Comparison of ENCODE assay signal across 17 mouse cellular contexts in the genomic region with DNA sequence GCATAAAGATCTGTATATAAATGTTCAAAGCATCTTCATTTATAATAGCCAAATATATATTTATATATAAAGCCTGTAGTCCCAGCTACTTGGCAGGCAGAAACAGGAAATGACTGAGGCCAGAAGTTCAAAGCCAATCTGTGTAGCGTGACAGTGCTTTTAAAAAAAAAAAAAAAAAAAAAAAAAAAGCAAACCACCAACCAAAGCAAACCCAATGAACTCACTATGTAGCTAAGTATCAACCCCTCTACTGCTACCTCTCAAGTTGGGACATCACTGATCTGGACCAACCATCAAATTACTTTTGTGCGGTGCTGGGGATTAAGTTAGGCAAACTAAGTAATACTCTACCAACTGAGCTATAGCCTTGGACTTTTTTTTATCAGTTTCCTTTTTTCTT. TPM values are rescaled to one million over a fixed set of nuclear protein-coding genes. Genes with fewer than 3 reads are reported as not detected.
DNase-seq lines count a peak whose midpoint lies in the region; ATAC-seq and TF ChIP-seq lines count a peak whose summit lies in the region.
"Had no signal": no experiment of that assay in that cellular context is flagged by ENCODE, and none has a peak within 500 bp of the region (broad histone marks: within the 10 kb centered on the region; RNA-seq: fewer than 3 reads in every experiment).

No protein-coding gene starts in this region.

- no peak overlapping the region for H3K27ac ChIP-seq in kidney, adult 2 months (ENCODE audit: insufficient read depth, low read depth, low read length)
- H3K27ac ChIP-seq in lung, embryonic 16.5 days (ENCODE audit: low read length), result peak overlapping the region; percentile 80
- no peak overlapping the region for H3K27ac ChIP-seq in hindbrain, postnatal 0 days
- H3K27ac ChIP-seq: embryonic facial prominence, embryonic 10.5 days; forebrain, embryonic 13.5 days; midbrain, embryonic 12.5 days had no signal

- no peaks in the 10 kb centered on the region for H3K9me3 ChIP-seq in lung, embryonic 16.5 days (ENCODE audit: control insufficient read depth, low read length)
- H3K9me3 ChIP-seq in hindbrain, postnatal 0 days (ENCODE audit: low read length), result no peaks in the 10 kb centered on the region
- H3K9me3 ChIP-seq: embryonic facial prominence, embryonic 10.5 days; forebrain, embryonic 13.5 days; midbrain, embryonic 12.5 days had no signal

- H3K4me1 ChIP-seq in kidney, adult 2 months (ENCODE audit: control insufficient read depth, insufficient read depth, low read length), result peaks cover 8% of the 10 kb centered on the region; the same call in 1 of the 2 replicates
- H3K4me1 ChIP-seq in lung, embryonic 16.5 days (replicated peaks; ENCODE audit: control insufficient read depth, insufficient read depth, low read length), result peaks cover 25% of the 10 kb centered on the region
- peaks cover 3% of the 10 kb centered on the region; the same call in 1 of the 2 replicates for H3K4me1 ChIP-seq in lung, adult 2 months (ENCODE audit: control insufficient read depth, insufficient read depth, low read length)
- H3K4me1 ChIP-seq in hindbrain, postnatal 0 days (ENCODE audit: insufficient read depth, low read length), result no peaks in the 10 kb centered on the region; the same call in 1 of the 2 replicates

- DNase-seq in kidney, adult 2 months, result peak; percentile 34
- DNase-seq in kidney, postnatal 14 days, result no peak
- DNase-seq in lung, adult 2 months, result no peak
- peak; percentile 75 for DNase-seq in CD4-positive helper T cell, adult 2 months (ENCODE audit: low read depth, low spot score)
- DNase-seq in induced T-regulatory cell, adult 2 months (ENCODE audit: low read depth), result peak; percentile 70
- DNase-seq in hindbrain, postnatal 0 days (ENCODE audit: low spot score), result no peak
- DNase-seq in left cerebral cortex, postnatal 14 days (ENCODE audit: low spot score in 2 of 2), result no peak
- DNase-seq: adrenal gland, postnatal 14 days; cerebellum, adult 11-12 months; cerebellum, postnatal 36 days; heart, postnatal 14 days had no signal

- H3K27me3 ChIP-seq in kidney, adult 2 months (replicated peaks; ENCODE audit: control insufficient read depth, insufficient read depth, low read length), result no peaks in the 10 kb centered on the region
- no peaks in the 10 kb centered on the region for H3K27me3 ChIP-seq in lung, embryonic 16.5 days (ENCODE audit: control insufficient read depth, insufficient read depth, low read depth, low read length)
- H3K27me3 ChIP-seq in hindbrain, postnatal 0 days (ENCODE audit: insufficient read depth, low read length), result no peaks in the 10 kb centered on the region
- H3K27me3 ChIP-seq: forebrain, embryonic 13.5 days; midbrain, embryonic 12.5 days had no signal

- ATAC-seq in lung, embryonic 16.5 days (ENCODE audit: low read depth), result peak; percentile 14; the same call in 1 of the 2 replicates
- ATAC-seq in hindbrain, postnatal 0 days, result no peak
- ATAC-seq: forebrain, embryonic 13.5 days had no signal

- intact Hi-C loops in left cerebral cortex, postnatal 14 days (cut with DNase I), result no loop called here

- H3K4me2 ChIP-seq in lung, embryonic 16.5 days (ENCODE audit: low read depth, low read length), result 0 out of 2 replicates have a peak overlapping the region, but pooled peaks have one; percentile 19
- H3K4me2 ChIP-seq in hindbrain, postnatal 0 days (ENCODE audit: low read depth, low read length), result no peak overlapping the region
- H3K4me2 ChIP-seq: forebrain, embryonic 13.5 days; heart, embryonic 11.5 days; midbrain, embryonic 12.5 days had no signal

- H3K36me3 ChIP-seq in kidney, adult 2 months (ENCODE audit: control insufficient read depth, insufficient read depth, low read length), result peaks cover 4% of the 10 kb centered on the region
- peaks cover 18% of the 10 kb centered on the region for H3K36me3 ChIP-seq in lung, embryonic 16.5 days (ENCODE audit: control insufficient read depth, insufficient read depth, low read length)
- no peaks in the 10 kb centered on the region for H3K36me3 ChIP-seq in hindbrain, postnatal 0 days (ENCODE audit: insufficient read depth, low read length)

- WGBS in kidney, adult 2 months, result 53% methylated on average over 2 of the region's 2 CpGs
- WGBS in lung, embryonic 16.5 days, result 52% methylated on average over 2 of the region's 2 CpGs
- 50% methylated on average over 2 of the region's 2 CpGs for WGBS in lung, adult 2 months
- 75% methylated on average over 2 of the region's 2 CpGs for WGBS in hindbrain, postnatal 0 days

- no peak overlapping the region for H3K9ac ChIP-seq in lung, embryonic 16.5 days (ENCODE audit: low read length)
- H3K9ac ChIP-seq in hindbrain, postnatal 0 days (replicated peaks; ENCODE audit: low read length), result no peak overlapping the region
- H3K9ac ChIP-seq: forebrain, embryonic 13.5 days; midbrain, embryonic 12.5 days had no signal

- no peak for TF ChIP-seq CTCF in kidney, adult 2 months (conservative IDR thresholded peaks at IDR 0.05; ENCODE audit: insufficient read depth, insufficient read length, low read depth, low read length)
- TF ChIP-seq CTCF in lung, adult 2 months (IDR thresholded peaks at IDR 0.05; ENCODE audit: insufficient read depth, low read length), result no peak
- no peak for TF ChIP-seq CTCF in hindbrain, postnatal 0 days (IDR thresholded peaks at IDR 0.05; ENCODE audit: low read depth)

- no peak for TF ChIP-seq POLR2A in kidney, adult 2 months (IDR thresholded peaks at IDR 0.05; ENCODE audit: low read depth, low read length)
- no peak for TF ChIP-seq POLR2A in lung, adult 2 months (IDR thresholded peaks at IDR 0.05; ENCODE audit: borderline replicate concordance, extremely low read depth, low read depth, low read length)

- H3K4me3 ChIP-seq in kidney, adult 2 months (ENCODE audit: insufficient read depth, low read depth, low read length), result no peak overlapping the region
- H3K4me3 ChIP-seq in lung, embryonic 16.5 days (ENCODE audit: low read length), result no peak overlapping the region
- H3K4me3 ChIP-seq in lung, adult 2 months (replicated peaks; ENCODE audit: extremely low read depth, low read depth, low read length), result no peak overlapping the region
- H3K4me3 ChIP-seq in hindbrain, postnatal 0 days (ENCODE audit: low read length), result no peak overlapping the region
- H3K4me3 ChIP-seq: embryonic facial prominence, embryonic 10.5 days; forebrain, embryonic 13.5 days; midbrain, embryonic 12.5 days; myocyte had no signal

RNA-seq across cellular contexts. Expression of a gene that starts 4.0 kb away (rescaled TPM):
- 17.0 and 21.3 TPM in 2 replicates for polyA plus RNA-seq in kidney, adult 2 months (2012; rRNA removed)
- 172 and 191 TPM in 2 replicates for polyA plus RNA-seq in lung, embryonic 16.5 days (2015; fragmentation: Nextera tagmentation; extraction: Ambion mirVana)
- 15.9 and 17.1 TPM in 2 replicates for polyA plus RNA-seq in lung, adult 2 months (2012; rRNA removed)
- 66.9 and 105 TPM in 2 replicates for total RNA-seq in hindbrain, postnatal 0 days (2014; rRNA removed)
- polyA plus RNA-seq in hindbrain, postnatal 0 days (2015; fragmentation: Nextera tagmentation; extraction: Ambion mirVana), result 51.1 and 55.5 TPM in 2 replicates
- total RNA-seq in left cerebral cortex, postnatal 14 days (2021), result 10 to 100 TPM; 43.8 to 47.9 TPM

RNA-seq across cellular contexts. Expression of a gene that starts 4.1 kb away (rescaled TPM):
- polyA plus RNA-seq in kidney, adult 2 months (2012; rRNA removed), result 7.1 and 7.2 TPM in 2 replicates
- 14.1 and 16.9 TPM in 2 replicates for polyA plus RNA-seq in lung, embryonic 16.5 days (2015; fragmentation: Nextera tagmentation; extraction: Ambion mirVana)
- polyA plus RNA-seq in lung, adult 2 months (2012; rRNA removed), result 3.6 and 5.2 TPM in 2 replicates
- total RNA-seq in hindbrain, postnatal 0 days (2014; rRNA removed), result 12.7 and 14.1 TPM in 2 replicates
- polyA plus RNA-seq in hindbrain, postnatal 0 days (2015; fragmentation: Nextera tagmentation; extraction: Ambion mirVana), result 17.1 and 17.7 TPM in 2 replicates
- 10 to 100 TPM; 10.6 to 11.6 TPM for total RNA-seq in left cerebral cortex, postnatal 14 days (2021)

Comparison
In these comparisons a context has a peak if more than half of its experiments do, and no peak if none do; other contexts are left out.
1. DNase-seq: peak in kidney, adult 2 months (single experiment), CD4-positive helper T cell, adult 2 months (single experiment) and induced T-regulatory cell, adult 2 months (single experiment); none in kidney, postnatal 14 days (single experiment), lung, adult 2 months (single experiment), hindbrain, postnatal 0 days (single experiment) and left cerebral cortex, postnatal 14 days (0 of 2).